Mouse (Mus musculus) G1E (cell line): Measurements from ENCODE around the gene Sbk2.

ENCODE experiments used
- CTCF ChIP-seq: IDR thresholded peaks from 2 replicates; pipeline ENCODE4 v1.5.1; 2012; ENCODE audit warnings: low read depth, low read length, inconsistent platforms, mixed read lengths
- GATA1 ChIP-seq: IDR thresholded peaks from 2 replicates; pipeline ENCODE4 v1.6.1; 2012; ENCODE audit warnings: borderline replicate concordance, low read length, inconsistent platforms, mixed read lengths

DNA sequence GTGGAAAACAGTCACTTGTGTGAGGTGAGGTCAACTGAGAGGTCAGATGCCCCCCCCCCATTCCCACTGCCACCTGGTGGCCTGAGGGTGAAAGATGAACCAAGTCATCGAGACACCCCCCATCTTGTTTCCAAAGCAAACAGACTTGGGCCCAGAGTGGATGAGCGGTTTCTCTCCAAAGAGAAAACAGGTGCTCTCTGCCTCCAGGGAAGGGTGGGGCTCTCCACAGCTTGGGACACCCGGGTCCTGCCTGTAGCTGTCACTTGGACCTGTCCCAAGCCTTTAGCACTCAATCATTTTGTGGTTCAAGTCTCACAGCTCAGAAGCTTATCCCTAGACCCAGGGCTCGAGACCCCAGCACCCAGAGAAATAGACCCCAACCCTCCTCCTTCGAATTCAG lies 679 bp downstream of the Sbk2 start:
- no peak for TF ChIP-seq CTCF
- no peak for TF ChIP-seq GATA1
